Mouse (Mus musculus): ENCODE results near the gene Hadhb.

Gene Hadhb

GRCm38 (mm10) chr5:30128680-30129079 is 26.4 kb upstream of the Hadhb start:
- no peak for DNase-seq

GRCm38 (mm10) chr5:30131246-30131645 is 23.8 kb upstream of the Hadhb start:
- DNase-seq: no peak

GRCm38 (mm10) chr5:30132173-30132572 is 22.9 kb upstream of the Hadhb start:
- no peak for DNase-seq

- no peak for DNase-seq
Measured at GRCm38 (mm10) chr5:30135711-30136231, 19.3 kb upstream of the Hadhb start.

- DNase-seq: no peak
Measured at GRCm38 (mm10) chr5:30137271-30137670, 17.8 kb upstream of the Hadhb start.

GRCm38 (mm10) chr5:30138193-30138592 is 16.9 kb upstream of the Hadhb start:
- DNase-seq: no peak

- DNase-seq: no peak
Measured at GRCm38 (mm10) chr5:30146526-30146925, 8.5 kb upstream of the Hadhb start.

- no peak for DNase-seq
Measured at GRCm38 (mm10) chr5:30148133-30148920, 6.7 kb upstream of the Hadhb start.

- no peak for DNase-seq
Measured at GRCm38 (mm10) chr5:30152007-30152406, 3.0 kb upstream of the Hadhb start.

GRCm38 (mm10) chr5:30152413-30152812 is 2.6 kb upstream of the Hadhb start:
- DNase-seq: no peak

- DNase-seq: no peak
Measured at GRCm38 (mm10) chr5:30153222-30153621, 1.8 kb upstream of the Hadhb start.

GRCm38 (mm10) chr5:30154013-30154412 is 1.0 kb upstream of the Hadhb start:
- DNase-seq: no peak

- no peak for DNase-seq
Measured at GRCm38 (mm10) chr5:30155395-30155792, 346 bp downstream of the Hadhb start.

- DNase-seq: no peak
Measured at GRCm38 (mm10) chr5:30155821-30156629, 977 bp downstream of the Hadhb start.

GRCm38 (mm10) chr5:30159601-30160000 is 4.6 kb downstream of the Hadhb start:
- no peak for DNase-seq

GRCm38 (mm10) chr5:30161836-30162235 is 6.8 kb downstream of the Hadhb start:
- DNase-seq: no peak

GRCm38 (mm10) chr5:30162339-30162738 is 7.3 kb downstream of the Hadhb start:
- DNase-seq: no peak

GRCm38 (mm10) chr5:30165234-30165946 is 10.3 kb downstream of the Hadhb start:
- no peak for DNase-seq

- no peak for DNase-seq
Measured at GRCm38 (mm10) chr5:30170303-30170940, 15.4 kb downstream of the Hadhb start.

- no peak for DNase-seq
Measured at GRCm38 (mm10) chr5:30172115-30172514, 17.1 kb downstream of the Hadhb start.

- no peak for DNase-seq
Measured at GRCm38 (mm10) chr5:30172931-30173692, 18.1 kb downstream of the Hadhb start.

GRCm38 (mm10) chr5:30175811-30176210 is 20.8 kb downstream of the Hadhb start:
- no peak for DNase-seq

All from lung, postnatal 4 days (tissue).